Mouse (Mus musculus): ENCODE data around the gene Olfr201. TPM values are rescaled to one million over a fixed set of nuclear protein-coding genes. Genes with fewer than 3 reads are reported as not detected.
"Not testable (repeated sequence)": the region's sequence is repeated elsewhere in the genome, so short reads cannot be mapped to it uniquely, and the experiment has no call there.

Olfr201 gene
- polyA plus RNA-seq (2015; fragmentation: Nextera tagmentation; extraction: Ambion mirVana): not detected in 2 replicates

DNA sequence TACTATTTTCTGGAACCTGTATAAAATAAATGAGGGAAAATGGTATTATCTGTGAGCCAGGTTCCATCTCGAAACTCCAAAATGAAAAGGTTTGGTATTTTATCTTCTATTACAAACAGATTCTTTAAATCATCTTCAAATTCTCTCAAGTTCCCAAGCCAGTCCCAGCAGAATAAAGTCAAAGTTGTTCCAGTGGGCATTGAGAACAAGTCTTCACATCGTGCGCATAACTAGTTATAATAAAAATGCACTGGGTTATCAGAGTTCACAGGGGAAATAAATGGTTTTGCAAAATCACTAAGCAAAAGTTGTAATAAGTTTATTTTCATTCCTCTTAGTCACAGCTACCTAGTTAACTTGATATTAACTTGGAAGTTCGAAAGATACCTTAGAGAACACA lies at the start of gene Olfr201:
Gene Olfr201 (minus strand): TSS at position 101 of the 400 bp plus-strand sequence.
- not testable (repeated sequence) for H3K36me3 ChIP-seq; H3K4me2 ChIP-seq (replicated peaks); H3K9ac ChIP-seq; H3K4me3 ChIP-seq (replicated peaks); H3K4me1 ChIP-seq; H3K9me3 ChIP-seq (replicated peaks); ATAC-seq (ENCODE audit: insufficient number of reproducible peaks, low FRiP score, low TSS enrichment, low read depth); H3K27ac ChIP-seq (replicated peaks); H3K27me3 ChIP-seq
- 84% methylated on average over 4 of the region's 4 CpGs for WGBS

DNA sequence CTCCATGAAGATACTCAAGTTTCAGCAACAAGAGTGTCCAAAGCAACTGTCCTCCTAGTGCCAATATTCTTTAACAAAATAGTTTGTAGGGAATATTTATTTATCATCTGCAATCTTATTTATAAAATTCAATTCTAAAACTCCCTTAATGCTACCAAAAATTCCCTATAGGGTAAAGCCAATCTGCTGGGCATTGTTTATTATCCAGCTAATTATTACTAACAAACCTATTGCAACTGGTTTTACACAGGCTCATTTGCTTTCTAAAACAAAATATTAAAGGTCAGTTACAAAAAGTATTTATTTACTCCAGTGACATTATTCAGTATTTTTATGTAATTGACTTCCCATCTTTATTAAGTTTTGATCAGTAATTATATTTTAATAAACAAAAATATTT lies 45.7 kb upstream of the Olfr201 start, which contains the start of gene Olfr204:
Gene Olfr204 (minus strand): TSS at position 101 of the 400 bp plus-strand sequence.
- ATAC-seq (ENCODE audit: insufficient number of reproducible peaks, low FRiP score, low TSS enrichment, low read depth): no peak
- Histone ChIP-seq H3K4me2 (replicated peaks) (no peak within 1 kb of the TSS), H3K9ac (no peak within 1 kb of the TSS)

DNA sequence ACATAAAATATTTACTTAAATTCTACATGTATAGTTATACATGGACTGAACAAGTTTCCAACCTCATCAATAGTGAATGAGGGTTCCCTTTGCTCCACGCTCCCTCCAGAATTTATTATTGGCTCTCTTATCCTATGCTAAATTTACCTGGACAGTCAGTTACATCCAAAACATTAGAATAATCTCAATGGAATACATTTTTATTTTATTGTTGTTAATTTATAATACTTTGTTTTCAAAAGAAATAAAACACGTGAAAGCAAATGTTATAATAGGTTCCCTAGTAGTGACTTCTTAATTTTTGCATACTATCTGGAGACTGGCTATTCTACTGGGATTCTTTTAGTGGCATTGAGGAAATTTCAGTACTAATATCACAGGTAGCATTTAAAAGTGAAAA lies 26.1 kb upstream of the Olfr201 start, which contains the start of gene Olfr203:
Gene Olfr203 (plus strand): TSS at position 301 of the 400 bp plus-strand sequence.
- no peak within 1 kb of the TSS for H3K4me3 ChIP-seq (replicated peaks)
- no peak within 1 kb of the TSS for H3K9ac ChIP-seq
- H3K4me2 ChIP-seq (replicated peaks): no peak within 1 kb of the TSS
- ATAC-seq (ENCODE audit: insufficient number of reproducible peaks, low FRiP score, low TSS enrichment, low read depth): no peak
- H3K27ac ChIP-seq (replicated peaks): no peak within 1 kb of the TSS
- H3K9me3 ChIP-seq (replicated peaks): no peaks in the 10 kb centered on the region
- 86% methylated on average over 2 of the region's 2 CpGs for WGBS
- no peaks in the 10 kb centered on the region for H3K36me3 ChIP-seq
- H3K27me3 ChIP-seq: no peaks in the 10 kb centered on the region
- H3K4me1 ChIP-seq: no peaks in the 10 kb centered on the region

More for the DNA sequence above, 45.7 kb upstream of the Olfr201 start, which contains the start of gene Olfr204:
- no peaks in the 10 kb centered on the region for H3K36me3 ChIP-seq
- no peaks in the 10 kb centered on the region for H3K4me1 ChIP-seq
- H3K27ac ChIP-seq (replicated peaks): no peak within 1 kb of the TSS
- H3K27me3 ChIP-seq: no peaks in the 10 kb centered on the region
- H3K4me3 ChIP-seq (replicated peaks): no peak within 1 kb of the TSS
- H3K9me3 ChIP-seq (replicated peaks): no peaks in the 10 kb centered on the region

DNA sequence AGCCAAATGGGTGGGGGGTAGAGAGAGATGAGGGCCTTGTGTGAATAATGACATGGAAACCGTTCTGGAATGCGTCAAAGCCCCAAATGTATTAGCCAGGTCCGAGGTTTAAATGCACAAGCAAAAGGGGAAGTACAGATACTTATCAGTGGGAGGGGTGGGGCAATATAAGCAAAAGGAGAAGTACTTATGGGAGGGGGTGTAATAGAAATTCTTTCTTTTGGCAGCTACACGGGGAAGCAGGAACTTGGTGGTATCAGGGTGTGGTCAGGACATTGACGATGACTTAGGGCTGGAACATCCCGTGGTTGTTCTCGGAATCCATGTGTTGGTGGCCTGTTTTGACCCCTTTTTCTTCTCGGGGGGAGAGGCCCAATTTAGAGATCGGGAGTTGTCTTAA lies 15.1 kb upstream of the Olfr201 start:
- H3K4me3 ChIP-seq (replicated peaks); H3K4me1 ChIP-seq; H3K27ac ChIP-seq (replicated peaks); H3K9me3 ChIP-seq (replicated peaks); H3K27me3 ChIP-seq; H3K4me2 ChIP-seq (replicated peaks); H3K9ac ChIP-seq; H3K36me3 ChIP-seq; ATAC-seq (ENCODE audit: insufficient number of reproducible peaks, low FRiP score, low TSS enrichment, low read depth): not testable (repeated sequence)
- 80% methylated on average over 9 of the region's 9 CpGs for WGBS

DNA sequence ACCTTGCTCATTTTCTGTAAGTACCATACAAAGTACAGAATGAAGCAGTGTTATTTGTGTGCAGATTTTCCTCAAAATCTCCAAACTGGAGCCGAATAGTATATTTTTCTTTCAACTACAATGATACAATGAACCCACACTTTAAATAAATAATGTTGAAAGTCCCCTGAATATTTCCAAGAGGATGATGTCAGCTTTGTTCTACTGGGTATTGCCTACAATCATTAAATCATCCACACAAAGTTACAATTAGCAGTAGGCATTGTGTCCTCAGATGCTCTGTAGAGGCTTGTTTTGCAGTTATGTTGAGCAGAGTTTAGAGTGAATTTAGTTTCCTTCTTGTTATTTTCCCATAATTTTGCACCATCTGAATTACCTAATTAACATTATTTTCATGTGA lies 14.3 kb upstream of the Olfr201 start, which contains the start of gene Olfr202:
Gene Olfr202 (minus strand): TSS at position 101 of the 400 bp plus-strand sequence.
- H3K36me3 ChIP-seq: no peaks in the 10 kb centered on the region
- no peaks in the 10 kb centered on the region for H3K4me1 ChIP-seq
- no peak within 1 kb of the TSS for H3K27ac ChIP-seq (replicated peaks)
- no peak within 1 kb of the TSS for H3K4me3 ChIP-seq (replicated peaks)
- no peaks in the 10 kb centered on the region for H3K27me3 ChIP-seq
- no peak within 1 kb of the TSS for H3K9ac ChIP-seq
- no peak within 1 kb of the TSS for H3K4me2 ChIP-seq (replicated peaks)
- no peak for ATAC-seq (ENCODE audit: insufficient number of reproducible peaks, low FRiP score, low TSS enrichment, low read depth)
- 82% methylated on average over 1 of the region's 1 CpGs for WGBS
- no peaks in the 10 kb centered on the region for H3K9me3 ChIP-seq (replicated peaks)

DNA sequence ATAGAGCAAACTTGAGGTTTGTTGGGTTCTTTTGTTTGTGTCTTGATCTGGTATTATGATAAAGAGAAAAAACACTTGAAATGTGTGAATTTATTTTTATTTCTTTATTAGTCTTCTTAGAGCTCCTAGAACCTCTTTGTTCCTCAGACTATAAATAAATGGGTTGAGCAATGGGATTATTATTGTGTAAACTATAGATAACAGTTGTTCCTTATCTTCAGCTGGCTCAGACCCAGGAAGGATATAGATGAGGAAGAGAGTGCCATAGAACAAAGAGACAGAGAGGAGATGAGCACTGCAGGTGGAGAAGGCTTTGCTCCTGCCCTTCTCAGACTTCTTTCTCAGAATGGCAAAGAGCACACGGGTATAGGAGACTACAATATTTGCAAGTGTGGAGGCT lies 11.0 kb upstream of the Olfr201 start:
- Histone ChIP-seq H3K27ac (replicated peaks) (no peak overlapping the region), H3K27me3 (no peaks in the 10 kb centered on the region), H3K36me3 (no peaks in the 10 kb centered on the region), H3K4me3 (replicated peaks) (no peak overlapping the region), H3K9me3 (replicated peaks) (no peaks in the 10 kb centered on the region), H3K9ac (no peak overlapping the region), H3K4me2 (replicated peaks) (no peak overlapping the region), H3K4me1 (no peaks in the 10 kb centered on the region)
- 72% methylated on average over 1 of the region's 1 CpGs for WGBS
- ATAC-seq (ENCODE audit: insufficient number of reproducible peaks, low FRiP score, low TSS enrichment, low read depth): no peak

DNA sequence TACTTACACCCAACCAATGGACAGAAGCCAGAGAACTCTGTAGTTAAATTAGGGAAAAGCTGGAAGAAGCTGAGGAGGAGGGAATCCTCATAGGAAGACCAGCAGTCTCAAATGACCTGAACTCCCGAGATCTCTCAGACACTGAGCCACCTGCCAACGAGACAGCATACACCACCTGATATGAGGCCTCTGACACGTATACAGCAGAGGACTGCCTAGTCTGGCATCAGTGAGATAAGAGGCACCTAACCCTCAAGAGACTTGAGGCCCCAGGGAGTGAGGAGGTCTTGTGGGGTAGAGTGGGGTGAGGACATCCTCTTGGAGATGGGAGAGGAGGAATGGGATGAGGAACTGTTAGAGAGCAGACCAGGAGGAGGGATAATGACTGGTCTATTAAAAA lies 8.1 kb upstream of the Olfr201 start:
- Histone ChIP-seq H3K9ac (no peak overlapping the region), H3K4me3 (replicated peaks) (no peak overlapping the region), H3K27me3 (no peaks in the 10 kb centered on the region), H3K4me2 (replicated peaks) (no peak overlapping the region), H3K36me3 (no peaks in the 10 kb centered on the region), H3K9me3 (replicated peaks) (no peaks in the 10 kb centered on the region), H3K27ac (replicated peaks) (no peak overlapping the region), H3K4me1 (no peaks in the 10 kb centered on the region)
- no peak for ATAC-seq (ENCODE audit: insufficient number of reproducible peaks, low FRiP score, low TSS enrichment, low read depth)
- 76% methylated on average over 3 of the region's 3 CpGs for WGBS

DNA sequence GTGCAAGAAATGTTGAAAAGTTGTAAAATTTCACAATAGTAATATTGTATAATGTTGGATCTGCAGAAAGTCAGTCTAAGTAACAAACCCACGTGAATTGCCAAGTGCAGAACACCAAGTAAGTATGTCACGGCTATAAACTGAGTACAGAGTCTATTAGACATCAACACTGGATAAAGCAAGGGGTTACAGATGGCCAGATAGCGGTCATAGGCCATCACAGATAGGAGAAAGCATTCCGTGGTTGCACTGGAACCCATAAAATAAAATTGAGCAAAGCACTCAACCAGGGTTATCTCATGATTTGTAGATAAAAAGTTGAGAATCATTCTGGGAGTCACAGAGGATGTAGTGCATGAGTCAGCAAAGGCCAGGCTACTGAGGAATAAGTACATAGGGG lies 3.3 kb downstream of the Olfr201 start:
- not testable (repeated sequence) for H3K9me3 ChIP-seq (replicated peaks); H3K4me2 ChIP-seq (replicated peaks); H3K4me1 ChIP-seq; H3K27me3 ChIP-seq; H3K36me3 ChIP-seq; H3K27ac ChIP-seq (replicated peaks); H3K9ac ChIP-seq; H3K4me3 ChIP-seq (replicated peaks); ATAC-seq (ENCODE audit: insufficient number of reproducible peaks, low FRiP score, low TSS enrichment, low read depth)
- 76% methylated on average over 4 of the region's 4 CpGs for WGBS

DNA sequence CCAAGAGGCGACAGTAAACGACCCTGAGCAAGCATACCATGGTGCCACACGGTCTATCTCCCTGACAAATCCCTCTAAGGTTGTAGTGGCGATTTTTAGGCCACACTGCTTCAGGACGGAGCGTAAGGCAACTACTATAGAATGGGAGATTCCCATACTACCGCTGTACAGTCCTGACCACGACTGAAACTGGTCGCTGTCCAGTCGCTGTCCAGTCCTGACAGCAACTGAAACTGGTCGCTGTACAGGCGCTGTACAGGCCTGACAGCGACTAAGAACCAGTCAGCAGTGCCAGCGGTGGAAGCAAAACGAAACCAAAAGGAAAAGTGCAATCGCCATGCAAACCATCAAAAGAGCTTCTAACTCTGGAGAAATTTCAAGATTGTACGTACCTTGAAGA lies 22.7 kb downstream of the Olfr201 start:
- Histone ChIP-seq H3K4me1 (no peaks in the 10 kb centered on the region), H3K4me3 (replicated peaks) (no peak overlapping the region), H3K36me3 (no peaks in the 10 kb centered on the region), H3K4me2 (replicated peaks) (no peak overlapping the region), H3K9ac (no peak overlapping the region), H3K9me3 (replicated peaks) (no peaks in the 10 kb centered on the region), H3K27ac (replicated peaks) (no peak overlapping the region), H3K27me3 (no peaks in the 10 kb centered on the region)
- no peak for ATAC-seq (ENCODE audit: insufficient number of reproducible peaks, low FRiP score, low TSS enrichment, low read depth)
- 82% methylated on average over 17 of the region's 17 CpGs for WGBS

DNA sequence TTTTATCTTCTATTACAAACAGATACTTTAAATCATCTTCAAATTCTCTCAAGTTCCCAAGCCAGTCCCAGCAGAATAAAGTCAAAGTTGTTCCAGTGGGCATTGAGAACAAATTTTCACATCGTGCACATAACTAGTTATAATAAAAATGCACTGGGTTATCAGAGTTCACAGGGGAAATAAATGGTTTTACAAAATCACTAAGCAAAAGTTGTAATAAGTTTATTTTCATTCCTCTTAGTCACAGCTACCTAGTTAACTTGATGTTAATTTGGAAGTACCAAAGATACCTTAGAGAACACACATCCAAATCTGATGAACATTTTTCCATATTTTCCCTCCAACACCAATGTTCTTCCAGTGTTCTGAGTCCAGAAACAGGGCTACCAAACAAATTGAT lies 52.8 kb downstream of the Olfr201 start, which contains the start of gene Olfr199:
Gene Olfr199 (minus strand): TSS at position 101 of the 400 bp plus-strand sequence.
- not testable (repeated sequence) for H3K36me3 ChIP-seq; H3K4me2 ChIP-seq (replicated peaks); H3K4me1 ChIP-seq; ATAC-seq (ENCODE audit: insufficient number of reproducible peaks, low FRiP score, low TSS enrichment, low read depth); H3K9ac ChIP-seq; H3K9me3 ChIP-seq (replicated peaks); H3K27ac ChIP-seq (replicated peaks); H3K4me3 ChIP-seq (replicated peaks); H3K27me3 ChIP-seq
- WGBS: 76% methylated on average over 1 of the region's 1 CpGs

DNA sequence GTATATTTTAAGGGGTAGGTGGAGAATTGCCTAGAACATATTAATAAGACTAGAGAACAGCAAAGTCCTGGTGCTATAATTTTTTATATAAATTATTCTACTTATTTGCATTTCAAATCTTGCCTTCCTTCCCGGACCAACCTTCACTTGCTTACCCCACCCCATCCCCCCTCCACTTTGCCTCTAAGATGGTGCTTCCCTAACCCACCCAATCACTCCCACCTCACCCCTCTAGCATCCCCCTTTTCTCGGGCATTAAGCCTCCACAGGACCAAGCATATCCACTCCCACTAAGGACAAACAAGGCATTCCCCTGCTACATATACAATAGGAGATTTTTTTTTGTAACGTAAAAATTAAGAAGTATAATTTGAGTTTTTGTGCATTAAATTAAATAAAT lies 54.6 kb downstream of the Olfr201 start:
- H3K9ac ChIP-seq; H3K4me1 ChIP-seq; ATAC-seq (ENCODE audit: insufficient number of reproducible peaks, low FRiP score, low TSS enrichment, low read depth); H3K9me3 ChIP-seq (replicated peaks); H3K4me2 ChIP-seq (replicated peaks); H3K27ac ChIP-seq (replicated peaks); H3K36me3 ChIP-seq; H3K27me3 ChIP-seq; H3K4me3 ChIP-seq (replicated peaks): not testable (repeated sequence)
- WGBS: 77% methylated on average over 3 of the region's 3 CpGs
